Mouse (Mus musculus): Measurements from ENCODE around the gene Hectd4.

DNA sequence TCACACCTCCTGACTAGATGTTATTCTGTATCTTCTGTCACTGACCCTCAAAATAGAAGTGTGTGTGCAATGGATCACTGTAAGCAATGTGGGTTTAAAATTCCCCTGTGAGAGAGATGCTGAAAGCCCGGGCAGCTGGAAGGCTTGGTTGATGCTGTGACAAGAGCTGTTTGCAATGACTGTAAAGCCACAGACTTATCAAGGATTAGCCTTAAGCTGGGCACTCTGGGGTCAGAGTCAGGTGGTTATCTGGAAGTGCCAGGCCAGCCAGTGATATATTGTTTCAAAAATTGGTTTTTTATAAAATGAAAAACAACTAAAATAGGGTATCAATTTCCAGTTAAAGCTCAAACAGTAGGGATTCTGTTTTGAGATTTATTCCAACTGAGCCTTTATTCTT, 56.8 kb downstream of the Hectd4 start:
- TF ChIP-seq CTCF (IDR thresholded peaks at IDR 0.05; ENCODE audit: extremely low read depth, insufficient read depth, low read length), result no peak
- TF ChIP-seq POLR2A (IDR thresholded peaks at IDR 0.05; ENCODE audit: extremely low read depth, insufficient read depth, low read length), result no peak
